Mouse (Mus musculus) megakaryocyte progenitor cell, adult 5-6 weeks (primary cell): Measurements from ENCODE around the gene Anapc15. TPM values are rescaled to one million over a fixed set of nuclear protein-coding genes. Genes with fewer than 3 reads are reported as not detected.
"Not testable (repeated sequence)": the region's sequence is repeated elsewhere in the genome, so short reads cannot be mapped to it uniquely, and the experiment has no call there.

Experiments used
- ATAC-seq: replicated peaks from 2 replicates; pipeline ENCODE4 v1.8.0; 2016; ENCODE audit warnings: mild to moderate bottlenecking, moderate TSS enrichment, inconsistent platforms; ENCODE audit not compliant: poor library complexity
- total RNA-seq, 2 experiments: library from RNA; stranded (forward) in 1 of 2; stranded (reverse) in 1 of 2; fragments of 157-497, 149-512 nt in 1 of 2; fragments of 200-1000 nt in 1 of 2; gene quantifications; 2 replicates each; pipeline versions ENCODE4 v1.2.3 to v1.2.4; 2015 to 2017

Gene Anapc15
- total RNA-seq, 2 experiments from 2014 or later, result 70.6 to 132 TPM

GRCm38 (mm10) chr7:101895695-101896094 is 32.2 kb downstream of the Anapc15 start:
- ATAC-seq, result no peak

GRCm38 (mm10) chr7:101896104-101897066 is 32.9 kb downstream of the Anapc15 start:
- ATAC-seq, result peak; percentile 93

GRCm38 (mm10) chr7:101900331-101901097 is 37.0 kb downstream of the Anapc15 start:
- ATAC-seq, result no peak

GRCm38 (mm10) chr7:101901969-101902368 is 38.5 kb downstream of the Anapc15 start:
- no peak for ATAC-seq

- no peak for ATAC-seq
Measured at GRCm38 (mm10) chr7:101902846-101903245, 39.3 kb downstream of the Anapc15 start.

- peak; percentile 90 for ATAC-seq
Measured at GRCm38 (mm10) chr7:101905561-101906286, 42.2 kb downstream of the Anapc15 start, which contains the start of gene Lamtor1. Gene Lamtor1, plus strand, starts transcription at chr7:101905904.

- no peak for ATAC-seq
Measured at GRCm38 (mm10) chr7:101906287-101906681, 42.8 kb downstream of the Anapc15 start, which contains the start of gene Tomt. Gene Tomt, minus strand, starts transcription at chr7:101906359.

GRCm38 (mm10) chr7:101906696-101907095 is 43.2 kb downstream of the Anapc15 start:
- ATAC-seq, result no peak

- ATAC-seq, result peak; percentile 12; the same call in 1 of the 2 replicates
Measured at GRCm38 (mm10) chr7:101908367-101908766, 44.9 kb downstream of the Anapc15 start.

- no peak for ATAC-seq
Measured at GRCm38 (mm10) chr7:101910138-101910537, 46.6 kb downstream of the Anapc15 start.

- ATAC-seq, result no peak
Measured at GRCm38 (mm10) chr7:101911982-101912381, 48.5 kb downstream of the Anapc15 start.

- peak; percentile 94 for ATAC-seq
Measured at GRCm38 (mm10) chr7:101918071-101918470, 54.6 kb downstream of the Anapc15 start.

- ATAC-seq, result not testable (repeated sequence)
Measured at GRCm38 (mm10) chr7:101925892-101926291, 62.4 kb downstream of the Anapc15 start.

GRCm38 (mm10) chr7:101928093-101928492 is 64.6 kb downstream of the Anapc15 start:
- no peak for ATAC-seq

- ATAC-seq, result no peak
Measured at GRCm38 (mm10) chr7:101932551-101932950, 69.0 kb downstream of the Anapc15 start.

GRCm38 (mm10) chr7:101933300-101933699 is 69.8 kb downstream of the Anapc15 start:
- peak; percentile 27 for ATAC-seq

GRCm38 (mm10) chr7:101933751-101934240 is 70.3 kb downstream of the Anapc15 start, which contains the start of the genes Lrrc51 and Numa1:
Gene Lrrc51, minus strand, starts transcription at chr7:101933895.
Gene Numa1, plus strand, starts transcription at chr7:101934111.
- peak; percentile 98 for ATAC-seq

GRCm38 (mm10) chr7:101935957-101936356 is 72.4 kb downstream of the Anapc15 start:
- no peak for ATAC-seq

GRCm38 (mm10) chr7:101936996-101937395 is 73.5 kb downstream of the Anapc15 start:
- no peak for ATAC-seq

GRCm38 (mm10) chr7:101937569-101937968 is 74.1 kb downstream of the Anapc15 start:
- ATAC-seq, result no peak
